Mouse (Mus musculus): Measurements from ENCODE around the gene Sardh. TPM values are rescaled to one million over a fixed set of nuclear protein-coding genes. Genes with fewer than 3 reads are reported as not detected.

Sardh gene
- under 1 TPM in 1 of 2 experiments, not detected in 1; 0.18 TPM for total RNA-seq (2023)

DNA sequence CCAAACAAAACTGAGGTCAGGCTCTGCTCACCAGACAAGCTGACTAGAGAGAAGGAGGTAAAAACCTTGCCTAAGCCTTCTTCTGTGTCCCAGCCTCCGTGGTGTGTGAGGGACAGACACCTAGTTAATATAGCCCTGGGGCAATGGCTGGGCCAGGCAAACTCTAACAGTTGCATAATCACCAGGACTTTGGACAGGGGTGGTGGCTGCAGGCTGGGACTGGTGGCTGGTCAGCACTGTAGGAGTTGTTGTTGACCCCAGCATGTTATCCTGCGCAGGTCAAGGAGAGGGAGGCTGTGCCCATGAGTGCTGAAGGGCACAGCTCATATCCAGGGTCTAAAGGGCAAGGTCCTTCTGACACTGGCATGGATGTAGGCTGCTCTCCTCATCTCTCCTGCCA is at the start of gene Sardh:
Gene Sardh (minus strand): TSS at position 127 of the 400 bp plus-strand sequence.

DNA sequence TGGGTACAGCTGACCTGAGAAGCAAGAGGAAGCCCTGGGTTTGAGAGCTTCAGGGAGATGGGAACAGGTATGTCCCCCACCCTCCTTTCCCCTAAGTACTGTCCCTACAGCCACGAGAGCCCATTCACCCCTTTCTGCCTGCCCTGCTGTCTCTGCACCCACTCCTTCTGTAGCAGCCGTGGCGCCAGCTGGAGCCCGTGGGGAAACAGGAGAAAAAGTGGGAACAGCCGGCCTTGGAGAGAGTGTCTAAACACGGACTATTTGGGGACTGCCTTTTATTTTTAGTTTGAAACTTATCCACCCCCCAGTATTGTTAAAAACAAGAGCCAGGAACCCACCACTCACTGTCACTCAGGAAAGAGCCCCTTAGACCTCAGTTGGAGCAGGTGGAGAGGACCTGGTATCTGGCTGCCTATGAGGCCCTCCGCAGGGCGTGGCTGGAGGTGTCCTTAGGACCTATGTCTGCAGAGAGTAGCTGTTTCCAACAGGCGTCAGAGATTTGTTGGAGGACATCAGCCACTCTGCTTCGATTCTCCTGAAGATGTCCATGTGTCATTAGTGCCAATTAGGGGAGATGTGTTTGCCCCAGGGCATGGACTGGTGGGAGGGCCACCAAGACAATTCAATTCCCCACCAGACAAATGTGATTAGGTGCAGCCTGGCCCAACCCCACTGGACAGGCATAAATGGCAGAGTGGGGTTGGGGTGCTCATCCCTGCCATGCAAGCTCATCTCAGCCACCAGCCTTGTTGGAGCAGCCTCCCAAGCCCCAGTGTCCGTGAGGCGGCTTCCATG is 83.1 kb downstream of the Sardh start, which contains the start of gene Dbh:
Gene Dbh (plus strand): TSS at position 438 of the 795 bp plus-strand sequence.

DNA sequence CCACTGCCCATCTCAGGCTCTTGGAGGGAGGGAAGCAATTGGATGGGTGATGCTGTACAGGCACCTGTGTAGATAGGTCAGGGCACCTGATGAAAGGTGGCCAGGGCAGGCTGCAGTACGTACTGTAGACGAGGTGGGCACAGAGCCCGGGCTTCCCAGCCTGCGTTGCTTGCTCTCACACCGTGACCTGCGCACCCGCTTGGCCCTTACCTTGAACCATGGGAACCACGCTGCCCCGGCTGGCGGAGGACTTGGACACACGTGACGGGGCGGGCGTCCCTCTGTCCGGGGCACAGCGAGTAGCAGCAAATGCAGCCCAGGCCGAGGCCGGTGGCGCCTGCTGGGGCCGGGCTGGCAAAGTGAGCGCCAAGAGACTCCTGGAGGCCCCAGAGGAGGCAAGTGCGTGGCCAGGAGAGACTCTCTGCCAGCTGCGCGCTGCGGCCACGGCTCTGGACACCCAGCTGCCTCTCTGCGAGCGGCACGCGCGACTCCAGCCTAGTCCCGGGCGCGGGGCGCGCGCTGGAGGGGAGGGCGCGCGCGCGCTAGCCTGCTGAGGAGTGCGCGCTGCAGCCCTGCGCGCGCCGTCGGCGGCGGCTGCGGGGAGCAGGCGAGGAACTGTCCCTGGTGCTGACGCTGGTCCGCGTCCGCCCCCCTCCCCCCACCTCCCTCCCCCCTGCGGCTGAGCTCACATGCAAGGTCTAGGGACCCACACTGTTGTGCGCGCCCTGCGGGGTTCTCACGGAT is 106.0 kb downstream of the Sardh start, which contains the start of gene Fam163b:
Gene Fam163b (minus strand): TSS at position 542 of the 744 bp plus-strand sequence.

Other genes starting within 250 kb of the Sardh start
- gene Cacfd1, start 238.4 kb downstream of the Sardh start, total RNA-seq (2023) = 10 to 100 TPM in 1 of 2 experiments, 1 to 10 TPM in 1; 9.1 to 15.3 TPM
- gene Slc2a6, start 220.3 kb downstream of the Sardh start, total RNA-seq (2023) = 10 to 100 TPM; 78.7 to 96.5 TPM
- not detected for gene Mymk, start 176.2 kb downstream of the Sardh start, total RNA-seq (2023)
- not detected for gene Adamtsl2, start 169.0 kb downstream of the Sardh start, total RNA-seq (2023)
- gene Fam163b, start 105.8 kb downstream of the Sardh start, total RNA-seq (2023) = not detected
- not detected for gene Dbh, start 83.1 kb downstream of the Sardh start, total RNA-seq (2023)
- 1 to 10 TPM; 6.1 to 9.5 TPM for gene Vav2, start 178.7 kb upstream of the Sardh start, total RNA-seq (2023)
- gene Brd3os, start 194.0 kb upstream of the Sardh start, total RNA-seq (2023) = under 1 TPM; 0.26 to 0.53 TPM